Mouse (Mus musculus) right cerebral cortex, postnatal 36 days (tissue): ENCODE measurements around the gene Epb41l2.

Experiments used
- DNase-seq, 2 experiments: peaks; one replicate each; pipeline ENCODE4 v3.0.0; 2022; ENCODE audit warnings: low spot score in 2 of 2, mixed read lengths in 1 of 2

Epb41l2 gene

GRCm38 (mm10) chr10:25488456-25488855, 128.9 kb downstream of the Epb41l2 start:
- peak; percentile 29 to 48 for DNase-seq

- no peak for DNase-seq
These were observed 139.9 kb downstream of the Epb41l2 start for GRCm38 (mm10) chr10:25499323-25500071.

- no peak for DNase-seq
These were observed 143.7 kb downstream of the Epb41l2 start for GRCm38 (mm10) chr10:25503250-25503649.

- DNase-seq = no peak
These were observed 154.2 kb downstream of the Epb41l2 start for GRCm38 (mm10) chr10:25513821-25514220.

GRCm38 (mm10) chr10:25519954-25520353, 160.4 kb downstream of the Epb41l2 start:
- DNase-seq = no peak

GRCm38 (mm10) chr10:25520428-25520827, 160.8 kb downstream of the Epb41l2 start:
- no peak for DNase-seq

GRCm38 (mm10) chr10:25523727-25524126, 164.1 kb downstream of the Epb41l2 start:
- DNase-seq = no peak

GRCm38 (mm10) chr10:25526156-25526555, 166.6 kb downstream of the Epb41l2 start:
- no peak for DNase-seq

GRCm38 (mm10) chr10:25526622-25527021, 167.0 kb downstream of the Epb41l2 start:
- DNase-seq = no peak

GRCm38 (mm10) chr10:25527126-25527525, 167.5 kb downstream of the Epb41l2 start:
- no peak for DNase-seq

- DNase-seq = no peak
These were observed 171.7 kb downstream of the Epb41l2 start for GRCm38 (mm10) chr10:25531335-25531734.

- DNase-seq = no peak
These were observed 173.5 kb downstream of the Epb41l2 start for GRCm38 (mm10) chr10:25533105-25533504.

- DNase-seq = no peak
These were observed 174.1 kb downstream of the Epb41l2 start for GRCm38 (mm10) chr10:25533513-25534246.

- DNase-seq = no peak
These were observed 174.9 kb downstream of the Epb41l2 start for GRCm38 (mm10) chr10:25534467-25534866.

- no peak for DNase-seq
These were observed 176.3 kb downstream of the Epb41l2 start, which contains the start of gene Smlr1 for GRCm38 (mm10) chr10:25535891-25536331. Smlr1 (minus strand) TSS chr10:25536267.

GRCm38 (mm10) chr10:25536621-25537020, 177.0 kb downstream of the Epb41l2 start:
- no peak for DNase-seq

GRCm38 (mm10) chr10:25538738-25539137, 179.1 kb downstream of the Epb41l2 start:
- no peak for DNase-seq

GRCm38 (mm10) chr10:25539146-25539770, 179.7 kb downstream of the Epb41l2 start:
- peak; percentile 33 to 66 for DNase-seq

GRCm38 (mm10) chr10:25539771-25540168, 180.2 kb downstream of the Epb41l2 start:
- DNase-seq = no peak

- DNase-seq = no peak
These were observed 181.5 kb downstream of the Epb41l2 start for GRCm38 (mm10) chr10:25541097-25541496.

GRCm38 (mm10) chr10:25552936-25553335, 193.3 kb downstream of the Epb41l2 start:
- peak; percentile 6 to 20 for DNase-seq
